Mouse (Mus musculus) liver, adult 2 months (tissue): ENCODE data around the gene Sdf4.

Source experiments
- CTCF ChIP-seq: fragments of 200-500 bp; IDR thresholded peaks from 2 replicates; pipeline ENCODE4 v1.5.1; 2011; ENCODE audit warnings: low read depth, low read length, control low read depth
- POLR2A ChIP-seq: fragments of 200-500 bp; IDR thresholded peaks from 2 replicates; pipeline ENCODE4 v1.6.1; 2011; ENCODE audit warnings: low read length, control low read depth; ENCODE audit not compliant: insufficient read depth; ENCODE audit errors: extremely low read depth

GRCm38 (mm10) chr4:156049779-156050178, 57.1 kb downstream of the Sdf4 start:
- TF ChIP-seq CTCF (no peak), POLR2A (no peak)
